Mouse (Mus musculus) heart, embryonic 11.5 days (tissue): ENCODE measurements around the gene Kyat3. TPM values are rescaled to one million over a fixed set of nuclear protein-coding genes. Genes with fewer than 3 reads are reported as not detected.
"Not testable (repeated sequence)": the region's sequence is repeated elsewhere in the genome, so short reads cannot be mapped to it uniquely, and the experiment has no call there.

Experiments
- ATAC-seq: fragments of 200-750 bp; cut with Nextera tagmentation; replicated peaks from 2 replicates; pipeline ENCODE4 v1.8.0; 2017; ENCODE audit warnings: moderate library complexity; ENCODE audit not compliant: insufficient number of reproducible peaks, low FRiP score, low TSS enrichment
- H3K27ac ChIP-seq: fragments of 300-500 bp; sonication (generic); 2 replicates; pipeline ENCODE4 v1.5.1; 2014; ENCODE audit warnings: mild to moderate bottlenecking, low read depth, low read length
- H3K27me3 ChIP-seq: fragments of 300-500 bp; sonication (generic); 2 replicates; pipeline ENCODE4 v1.6.1; 2014; ENCODE audit warnings: mild to moderate bottlenecking, low read length, mixed read lengths; ENCODE audit not compliant: control insufficient read depth, insufficient read depth
- H3K36me3 ChIP-seq: fragments of 300-500 bp; sonication (generic); 2 replicates; pipeline ENCODE4 v1.6.1; 2014; ENCODE audit warnings: mild to moderate bottlenecking, low read length, moderate library complexity, mixed read lengths; ENCODE audit not compliant: control insufficient read depth, insufficient read depth
- H3K4me1 ChIP-seq: fragments of 300-500 bp; sonication (generic); 2 replicates; pipeline ENCODE4 v1.6.1; 2014; ENCODE audit warnings: low read length; ENCODE audit not compliant: control insufficient read depth, insufficient read depth
- H3K4me2 ChIP-seq: fragments of 300-500 bp; sonication (generic); 2 replicates; pipeline ENCODE4 v1.6.1; 2014; ENCODE audit warnings: mild to moderate bottlenecking, moderate library complexity
- H3K4me3 ChIP-seq: fragments of 300-500 bp; sonication (generic); 2 replicates; pipeline ENCODE4 v1.5.1; 2014; ENCODE audit warnings: low read depth, low read length
- H3K9ac ChIP-seq: fragments of 300-500 bp; sonication (generic); 2 replicates; pipeline ENCODE4 v1.6.1; 2014; ENCODE audit warnings: mild to moderate bottlenecking, low read depth, low read length, moderate library complexity
- H3K9me3 ChIP-seq: fragments of 300-500 bp; sonication (generic); replicated peaks from 2 replicates; pipeline ENCODE4 v1.6.1; 2016; ENCODE audit warnings: low read length; ENCODE audit not compliant: control insufficient read depth
- WGBS: fragments of 180-500 bp; shearing (Covaris S2); extraction: QIAGEN DNeasy Blood & Tissue Kit; methylation state at CpG from one replicate; pipeline ENCODE4 v1.1.7; 2014; ENCODE audit not compliant: insufficient replicate concordance; 5-methylcytosine and 5-hydroxymethylcytosine counted together
- polyA plus RNA-seq: library from polyadenylated mRNA; unstranded; fragments of >200 nt; fragmentation: Nextera tagmentation; extraction: Ambion mirVana; gene quantifications from 2 replicates; pipeline ENCODE4 v1.2.1, GENCODE M21; 2014

Kyat3 gene
- polyA plus RNA-seq, 1 experiment from 2014 or later, result 9.5 TPM

GRCm38 (mm10) chr3:142708181-142708848 is 7.5 kb downstream of the Kyat3 start:
- 76% methylated on average over 13 of the region's 13 CpGs for WGBS
- not testable (repeated sequence) for H3K9me3 ChIP-seq, H3K36me3 ChIP-seq, H3K4me3 ChIP-seq, H3K4me1 ChIP-seq, ATAC-seq, H3K9ac ChIP-seq, H3K27me3 ChIP-seq, H3K27ac ChIP-seq
- H3K4me2 ChIP-seq, result peak overlapping the region; percentile 11; the same call in 1 of the 2 replicates

GRCm38 (mm10) chr3:142708849-142709419 is 8.1 kb downstream of the Kyat3 start:
- Histone ChIP-seq H3K4me1 (no peaks in the 10 kb centered on the region), H3K4me3 (no peak overlapping the region), H3K36me3 (no peaks in the 10 kb centered on the region; the same call in 1 of the 2 replicates), H3K9ac (no peak overlapping the region), H3K9me3 (0 out of 2 replicates have a peak, but pooled peaks cover 2% of the 10 kb centered on the region), H3K4me2 (peak overlapping the region; percentile 11; the same call in 1 of the 2 replicates), H3K27me3 (no peaks in the 10 kb centered on the region), H3K27ac (no peak overlapping the region)
- ATAC-seq, result no peak
- 41% methylated on average over 13 of the region's 13 CpGs for WGBS

GRCm38 (mm10) chr3:142710360-142711007 is 9.6 kb downstream of the Kyat3 start:
- ATAC-seq, result no peak
- Histone ChIP-seq H3K4me3 (no peak overlapping the region), H3K9me3 (no peaks in the 10 kb centered on the region), H3K36me3 (no peaks in the 10 kb centered on the region; the same call in 1 of the 2 replicates), H3K27ac (no peak overlapping the region), H3K4me1 (no peaks in the 10 kb centered on the region), H3K4me2 (peak overlapping the region; percentile 40), H3K9ac (no peak overlapping the region), H3K27me3 (no peaks in the 10 kb centered on the region)
- 12% methylated on average over 10 of the region's 10 CpGs for WGBS

GRCm38 (mm10) chr3:142711372-142711771 is 10.5 kb downstream of the Kyat3 start:
- H3K4me1 ChIP-seq, result no peaks in the 10 kb centered on the region
- H3K27me3 ChIP-seq, result no peaks in the 10 kb centered on the region
- H3K27ac ChIP-seq, result no peak overlapping the region
- no peaks in the 10 kb centered on the region; the same call in 1 of the 2 replicates for H3K36me3 ChIP-seq
- no peaks in the 10 kb centered on the region for H3K9me3 ChIP-seq
- ATAC-seq, result no peak
- WGBS, result 80% methylated on average over 5 of the region's 5 CpGs
- no peak overlapping the region for H3K4me3 ChIP-seq
- no peak overlapping the region for H3K4me2 ChIP-seq
- no peak overlapping the region for H3K9ac ChIP-seq

- not testable (repeated sequence) for H3K36me3 ChIP-seq, H3K4me2 ChIP-seq, H3K27me3 ChIP-seq, H3K9me3 ChIP-seq, ATAC-seq, H3K27ac ChIP-seq, H3K4me3 ChIP-seq, H3K9ac ChIP-seq, H3K4me1 ChIP-seq
- 87% methylated on average over 18 of the region's 18 CpGs for WGBS
These were observed 11.7 kb downstream of the Kyat3 start for GRCm38 (mm10) chr3:142712401-142713040.

- Histone ChIP-seq H3K9ac (no peak overlapping the region), H3K4me3 (no peak overlapping the region), H3K27ac (no peak overlapping the region), H3K27me3 (no peaks in the 10 kb centered on the region), H3K4me2 (no peak overlapping the region), H3K4me1 (no peaks in the 10 kb centered on the region), H3K9me3 (no peaks in the 10 kb centered on the region), H3K36me3 (no peaks in the 10 kb centered on the region)
- WGBS, result 73% methylated on average over 2 of the region's 2 CpGs
- no peak for ATAC-seq
These were observed 24.6 kb downstream of the Kyat3 start for GRCm38 (mm10) chr3:142725481-142725880.

GRCm38 (mm10) chr3:142725969-142726672 is 25.3 kb downstream of the Kyat3 start:
- H3K4me3 ChIP-seq, result no peak overlapping the region
- H3K9ac ChIP-seq, result no peak overlapping the region
- no peaks in the 10 kb centered on the region for H3K9me3 ChIP-seq
- H3K4me1 ChIP-seq, result no peaks in the 10 kb centered on the region
- no peaks in the 10 kb centered on the region for H3K36me3 ChIP-seq
- H3K27me3 ChIP-seq, result no peaks in the 10 kb centered on the region
- WGBS, result 82% methylated on average over 22 of the region's 22 CpGs
- H3K27ac ChIP-seq, result no peak overlapping the region
- H3K4me2 ChIP-seq, result no peak overlapping the region
- ATAC-seq, result no peak

- no peaks in the 10 kb centered on the region for H3K36me3 ChIP-seq
- H3K9me3 ChIP-seq, result no peaks in the 10 kb centered on the region
- H3K27ac ChIP-seq, result no peak overlapping the region
- H3K4me2 ChIP-seq, result no peak overlapping the region
- ATAC-seq, result no peak
- no peak overlapping the region for H3K4me3 ChIP-seq
- H3K4me1 ChIP-seq, result no peaks in the 10 kb centered on the region
- WGBS, result 83% methylated on average over 12 of the region's 12 CpGs
- H3K9ac ChIP-seq, result no peak overlapping the region
- no peaks in the 10 kb centered on the region for H3K27me3 ChIP-seq
These were observed 33.4 kb downstream of the Kyat3 start for GRCm38 (mm10) chr3:142734291-142734690.
